Mouse (Mus musculus) bone marrow, adult 2 months (tissue): ENCODE data around the gene Mgst1.

Experiments used
- CTCF ChIP-seq: fragments of 200-500 bp; IDR thresholded peaks from 2 replicates; pipeline ENCODE4 v1.5.1; 2011; ENCODE audit warnings: low read length, control low read depth; ENCODE audit not compliant: control insufficient read depth, insufficient read depth
- POLR2A ChIP-seq: fragments of 200-500 bp; IDR thresholded peaks from 2 replicates; pipeline ENCODE4 v1.6.1; 2011; ENCODE audit warnings: low read depth, mild to moderate bottlenecking, control low read depth, low read length, borderline replicate concordance; ENCODE audit not compliant: control insufficient read depth

- TF ChIP-seq POLR2A (no peak), CTCF (no peak)
These were observed 45.1 kb upstream of the Mgst1 start for GRCm38 (mm10) chr6:138095060-138095459.
